Mouse (Mus musculus): ENCODE data around the gene Commd7. TPM values are rescaled to one million over a fixed set of nuclear protein-coding genes. Genes with fewer than 3 reads are reported as not detected.
"Not testable (repeated sequence)": the region's sequence is repeated elsewhere in the genome, so short reads cannot be mapped to it uniquely, and the experiment has no call there.

The Commd7 gene
- total RNA-seq, 1 experiment, result 12.7 TPM

GRCm38 (mm10) chr2:153672619-153673018 is 40.0 kb upstream of the Commd7 start:
- in situ Hi-C loops (cut with MboI; ENCODE audit: low sequenced_read_pairs in 2 of 2, unreplicated experiment in 2 of 2), result no loop called here
- no peak for DNase-seq (ENCODE audit: low read depth, low spot score)

GRCm38 (mm10) chr2:153670111-153670510 is 37.5 kb upstream of the Commd7 start:
- in situ Hi-C loops (cut with MboI; ENCODE audit: low sequenced_read_pairs in 2 of 2, unreplicated experiment in 2 of 2), result no loop called here
- H3K27ac ChIP-seq (ENCODE audit: insufficient read depth, low read depth, low read length, poor library complexity, severe bottlenecking), result no peak overlapping the region

More at GRCm38 (mm10) chr2:153672619-153673018, 40.0 kb upstream of the Commd7 start:
- Histone ChIP-seq H3K4me3 (ENCODE audit: insufficient read depth in 1 of 2, low read depth in 1 of 2, low read length in 2 of 2, poor library complexity in 1 of 2, severe bottlenecking in 1 of 2) (no peak overlapping the region), H3K9ac (ENCODE audit: insufficient read depth, low read depth, low read length, poor library complexity, severe bottlenecking) (no peak overlapping the region), H3K27ac (ENCODE audit: insufficient read depth, low read depth, low read length, poor library complexity, severe bottlenecking) (no peak overlapping the region), H3K36me3 (ENCODE audit: control insufficient read depth, insufficient read depth, low read length, poor library complexity, severe bottlenecking) (peaks cover 60% of the 10 kb centered on the region), H3K4me1 (ENCODE audit: control insufficient read depth in 2 of 2, insufficient read depth in 2 of 2, low read length in 2 of 2, poor library complexity in 1 of 2) (no peaks in the 10 kb centered on the region), H3K9me3 (ENCODE audit: control insufficient read depth, insufficient read depth, low read depth, low read length) (no peaks in the 10 kb centered on the region)
- TF ChIP-seq ZC3H11A (IDR thresholded peaks at IDR 0.05; ENCODE audit: borderline replicate concordance, low read depth, low read length) (no peak), HCFC1 (IDR thresholded peaks at IDR 0.05; ENCODE audit: borderline replicate concordance, insufficient read depth, low read length) (no peak), CHD2 (IDR thresholded peaks at IDR 0.05; ENCODE audit: low read depth, low read length) (no peak), MAFK (IDR thresholded peaks at IDR 0.05; ENCODE audit: insufficient read depth, low read depth, low read length) (no peak), ZNF384 (IDR thresholded peaks at IDR 0.05; ENCODE audit: low read depth, low read length) (no peak)

GRCm38 (mm10) chr2:153668754-153669376 is 36.3 kb upstream of the Commd7 start:
- peak; percentile 32; the same call in 1 of the 2 replicates for TF ChIP-seq ZC3H11A (IDR thresholded peaks at IDR 0.05; ENCODE audit: borderline replicate concordance, low read depth, low read length)
- no peak for TF ChIP-seq ZNF384 (IDR thresholded peaks at IDR 0.05; ENCODE audit: low read depth, low read length)
- no peak for DNase-seq (ENCODE audit: low read depth, low spot score)
- H3K27ac ChIP-seq (ENCODE audit: insufficient read depth, low read depth, low read length, poor library complexity, severe bottlenecking), result no peak overlapping the region
- no peaks in the 10 kb centered on the region for H3K4me1 ChIP-seq (ENCODE audit: control insufficient read depth in 2 of 2, insufficient read depth in 2 of 2, low read length in 2 of 2, poor library complexity in 1 of 2)
- no peak overlapping the region for H3K9ac ChIP-seq (ENCODE audit: insufficient read depth, low read depth, low read length, poor library complexity, severe bottlenecking)
- in situ Hi-C loops (cut with MboI; ENCODE audit: low sequenced_read_pairs in 2 of 2, unreplicated experiment in 2 of 2), result no loop called here
- no peak overlapping the region for H3K4me3 ChIP-seq (ENCODE audit: insufficient read depth in 1 of 2, low read depth in 1 of 2, low read length in 2 of 2, poor library complexity in 1 of 2, severe bottlenecking in 1 of 2)
- peaks cover 58% of the 10 kb centered on the region for H3K36me3 ChIP-seq (ENCODE audit: control insufficient read depth, insufficient read depth, low read length, poor library complexity, severe bottlenecking)
- H3K9me3 ChIP-seq (ENCODE audit: control insufficient read depth, insufficient read depth, low read depth, low read length), result no peaks in the 10 kb centered on the region

More at GRCm38 (mm10) chr2:153670111-153670510, 37.5 kb upstream of the Commd7 start:
- Histone ChIP-seq H3K4me3 (ENCODE audit: insufficient read depth in 1 of 2, low read depth in 1 of 2, low read length in 2 of 2, poor library complexity in 1 of 2, severe bottlenecking in 1 of 2) (no peak overlapping the region), H3K36me3 (ENCODE audit: control insufficient read depth, insufficient read depth, low read length, poor library complexity, severe bottlenecking) (peaks cover 56% of the 10 kb centered on the region), H3K4me1 (ENCODE audit: control insufficient read depth in 2 of 2, insufficient read depth in 2 of 2, low read length in 2 of 2, poor library complexity in 1 of 2) (no peaks in the 10 kb centered on the region), H3K9me3 (ENCODE audit: control insufficient read depth, insufficient read depth, low read depth, low read length) (no peaks in the 10 kb centered on the region), H3K9ac (ENCODE audit: insufficient read depth, low read depth, low read length, poor library complexity, severe bottlenecking) (no peak overlapping the region)
- no peak for DNase-seq (ENCODE audit: low read depth, low spot score)
- TF ChIP-seq HCFC1 (IDR thresholded peaks at IDR 0.05; ENCODE audit: borderline replicate concordance, insufficient read depth, low read length) (no peak), ZNF384 (IDR thresholded peaks at IDR 0.05; ENCODE audit: low read depth, low read length) (no peak)

- H3K4me1 ChIP-seq (ENCODE audit: control insufficient read depth in 2 of 2, insufficient read depth in 2 of 2, low read length in 2 of 2, poor library complexity in 1 of 2), result peaks cover 0 to 2% of the 10 kb centered on the region in 2 experiments; a peak in 2 of 4 replicates
- peaks cover 69% of the 10 kb centered on the region for H3K36me3 ChIP-seq (ENCODE audit: control insufficient read depth, insufficient read depth, low read length, poor library complexity, severe bottlenecking)
- no peak overlapping the region for H3K9ac ChIP-seq (ENCODE audit: insufficient read depth, low read depth, low read length, poor library complexity, severe bottlenecking)
- in situ Hi-C loops (cut with MboI; ENCODE audit: low sequenced_read_pairs in 2 of 2, unreplicated experiment in 2 of 2), result no loop called here
- no peaks in the 10 kb centered on the region for H3K9me3 ChIP-seq (ENCODE audit: control insufficient read depth, insufficient read depth, low read depth, low read length)
- no peak overlapping the region for H3K4me3 ChIP-seq (ENCODE audit: insufficient read depth in 1 of 2, low read depth in 1 of 2, low read length in 2 of 2, poor library complexity in 1 of 2, severe bottlenecking in 1 of 2)
- no peak for TF ChIP-seq ZC3H11A (IDR thresholded peaks at IDR 0.05; ENCODE audit: borderline replicate concordance, low read depth, low read length)
- no peak for TF ChIP-seq MAFK (IDR thresholded peaks at IDR 0.05; ENCODE audit: insufficient read depth, low read depth, low read length)
- TF ChIP-seq HCFC1 (IDR thresholded peaks at IDR 0.05; ENCODE audit: borderline replicate concordance, insufficient read depth, low read length), result no peak
- no peak for TF ChIP-seq CHD2 (IDR thresholded peaks at IDR 0.05; ENCODE audit: low read depth, low read length)
- TF ChIP-seq ZNF384 (IDR thresholded peaks at IDR 0.05; ENCODE audit: low read depth, low read length), result no peak
- no peak for DNase-seq (ENCODE audit: low read depth, low spot score)
- H3K27ac ChIP-seq (ENCODE audit: insufficient read depth, low read depth, low read length, poor library complexity, severe bottlenecking), result no peak overlapping the region
Observed at GRCm38 (mm10) chr2:153665401-153665800, 32.8 kb upstream of the Commd7 start.

- DNase-seq (ENCODE audit: low read depth, low spot score), result no peak
- no peak overlapping the region for H3K9ac ChIP-seq (ENCODE audit: insufficient read depth, low read depth, low read length, poor library complexity, severe bottlenecking)
- peaks cover 0 to 12% of the 10 kb centered on the region in 2 experiments; a peak in 2 of 4 replicates for H3K4me1 ChIP-seq (ENCODE audit: control insufficient read depth in 2 of 2, insufficient read depth in 2 of 2, low read length in 2 of 2, poor library complexity in 1 of 2)
- in situ Hi-C loops (cut with MboI; ENCODE audit: low sequenced_read_pairs in 2 of 2, unreplicated experiment in 2 of 2), result no loop called here
- H3K27ac ChIP-seq (ENCODE audit: insufficient read depth, low read depth, low read length, poor library complexity, severe bottlenecking), result no peak overlapping the region
- no peak overlapping the region for H3K4me3 ChIP-seq (ENCODE audit: insufficient read depth in 1 of 2, low read depth in 1 of 2, low read length in 2 of 2, poor library complexity in 1 of 2, severe bottlenecking in 1 of 2)
- H3K9me3 ChIP-seq (ENCODE audit: control insufficient read depth, insufficient read depth, low read depth, low read length), result no peaks in the 10 kb centered on the region
- H3K36me3 ChIP-seq (ENCODE audit: control insufficient read depth, insufficient read depth, low read length, poor library complexity, severe bottlenecking), result peaks cover 64% of the 10 kb centered on the region
- peak; percentile 73 for TF ChIP-seq CHD2 (IDR thresholded peaks at IDR 0.05; ENCODE audit: low read depth, low read length)
- TF ChIP-seq HCFC1 (IDR thresholded peaks at IDR 0.05; ENCODE audit: borderline replicate concordance, insufficient read depth, low read length), result no peak
Observed at GRCm38 (mm10) chr2:153660616-153661015, 28.0 kb upstream of the Commd7 start.

- H3K4me3 ChIP-seq (ENCODE audit: insufficient read depth in 1 of 2, low read depth in 1 of 2, low read length in 2 of 2, poor library complexity in 1 of 2, severe bottlenecking in 1 of 2); DNase-seq (ENCODE audit: low read depth, low spot score); H3K9me3 ChIP-seq (ENCODE audit: control insufficient read depth, insufficient read depth, low read depth, low read length); in situ Hi-C loops (cut with MboI; ENCODE audit: low sequenced_read_pairs in 2 of 2, unreplicated experiment in 2 of 2); H3K27ac ChIP-seq (ENCODE audit: insufficient read depth, low read depth, low read length, poor library complexity, severe bottlenecking); H3K9ac ChIP-seq (ENCODE audit: insufficient read depth, low read depth, low read length, poor library complexity, severe bottlenecking): not testable (repeated sequence)
- peaks cover 53% of the 10 kb centered on the region for H3K36me3 ChIP-seq (ENCODE audit: control insufficient read depth, insufficient read depth, low read length, poor library complexity, severe bottlenecking)
- H3K4me1 ChIP-seq (ENCODE audit: control insufficient read depth in 2 of 2, insufficient read depth in 2 of 2, low read length in 2 of 2, poor library complexity in 1 of 2), result peaks cover 0 to 17% of the 10 kb centered on the region in 2 experiments; a peak in 2 of 4 replicates
Observed at GRCm38 (mm10) chr2:153657659-153658058, 25.1 kb upstream of the Commd7 start.
